ENCODE assay signal across 15 mouse cellular contexts in the genomic region with DNA sequence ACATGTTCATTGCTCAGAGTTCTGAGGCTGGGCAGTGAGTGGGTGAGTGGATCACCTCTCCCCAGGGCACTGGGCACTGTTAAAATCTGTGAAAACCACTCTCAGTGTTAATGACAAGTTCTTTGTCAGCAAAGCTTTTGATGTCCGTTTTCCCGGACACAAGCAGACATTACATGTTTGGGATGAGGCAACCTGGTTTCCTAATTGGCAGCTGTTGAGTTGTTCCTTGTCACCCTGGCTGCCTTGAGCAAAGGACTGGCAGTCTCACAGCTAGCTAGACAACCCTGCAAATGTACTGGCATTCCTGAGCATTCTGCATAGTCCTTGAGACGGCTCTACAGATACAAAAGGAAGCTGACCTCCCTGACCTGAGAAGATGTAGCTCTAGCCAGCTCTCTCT. TPM values are rescaled to one million over a fixed set of nuclear protein-coding genes. Genes with fewer than 3 reads are reported as not detected.
DNase-seq lines count a peak whose midpoint lies in the region.
"Had no signal": no experiment of that assay in that cellular context is flagged by ENCODE, and none has a peak within 500 bp of the region (broad histone marks: within the 10 kb centered on the region; RNA-seq: fewer than 3 reads in every experiment).

No protein-coding gene starts in this region.

- DNase-seq in adrenal gland, postnatal 14 days = peak; percentile 43
- no peak for DNase-seq in adrenal gland, adult (ENCODE audit: inconsistent age in 2 of 2, low spot score in 1 of 2)
- peak; percentile 17 for DNase-seq in retina, embryonic 14.5 days (ENCODE audit: low spot score)
- no peak for DNase-seq in retina, postnatal 1 day
- no peak for DNase-seq in lung, adult 18-20 months
- DNase-seq: adrenal gland, postnatal 10 days; B cell, adult 2 months; cerebellum, adult 11-12 months; cerebellum, adult 2 months; cerebellum, adult 9-10 months; cerebellum, postnatal 10 days had no signal

RNA-seq across cellular contexts. Expression of gene Serpina11, which starts 12.7 kb away (rescaled TPM):
- total RNA-seq in adrenal gland, postnatal 14 days (2021) = 0.98 and 14.5 TPM in 2 replicates
- total RNA-seq: adrenal gland, postnatal 36 days; G1E had no signal

RNA-seq across cellular contexts. Expression of gene Serpina1e, which starts 18.3 kb away (rescaled TPM):
- 11.5 and 101 TPM in 2 replicates for total RNA-seq in adrenal gland, postnatal 14 days (2021)
- total RNA-seq: CH12.LX, G1E had no signal

RNA-seq across cellular contexts. Expression of gene Serpina9, which starts 36.5 kb away (rescaled TPM):
- 0.22 TPM in 1 of 2 replicates, not detected in the other for total RNA-seq in adrenal gland, postnatal 14 days (2021)
- total RNA-seq: adrenal gland, adult 2 months; adrenal gland, postnatal 36 days had no signal

Comparison
In these comparisons a context has a peak if more than half of its experiments do, and no peak if none do; other contexts are left out.
1. DNase-seq: peak in adrenal gland, postnatal 14 days (single experiment) and retina, embryonic 14.5 days (single experiment); none in adrenal gland, adult (0 of 2), retina, postnatal 1 day (single experiment) and lung, adult 18-20 months (0 of 2).